Mouse (Mus musculus): ENCODE data around the gene Nkx2-3. TPM values are rescaled to one million over a fixed set of nuclear protein-coding genes. Genes with fewer than 3 reads are reported as not detected.
A peak's percentile ranks its signal among the peaks of the same experiment; 100 is the strongest.

Nkx2-3 gene
- polyA plus RNA-seq, 1 experiment from 2014 or later, result not detected

GRCm38 (mm10) chr19:43606552-43607530 lies 5.3 kb upstream of the Nkx2-3 start:
- ATAC-seq (ENCODE audit: extremely low read depth, insufficient number of reproducible peaks, low FRiP score, low TSS enrichment), result no peak
- no peaks in the 10 kb centered on the region for H3K9me3 ChIP-seq
- H3K4me1 ChIP-seq, result peaks cover 10% of the 10 kb centered on the region
- 1% methylated on average over 40 of the region's 40 CpGs for WGBS
- H3K9ac ChIP-seq, result no peak overlapping the region
- H3K4me2 ChIP-seq, result no peak overlapping the region
- no peaks in the 10 kb centered on the region for H3K36me3 ChIP-seq
- no peak overlapping the region for H3K27ac ChIP-seq (replicated peaks)
- H3K27me3 ChIP-seq (replicated peaks), result peaks cover 99% of the 10 kb centered on the region
- H3K4me3 ChIP-seq, result no peak overlapping the region; the same call in 1 of the 2 replicates

GRCm38 (mm10) chr19:43607842-43608680 lies 4.1 kb upstream of the Nkx2-3 start:
- no peak for ATAC-seq (ENCODE audit: extremely low read depth, insufficient number of reproducible peaks, low FRiP score, low TSS enrichment)
- no peak overlapping the region for H3K4me2 ChIP-seq
- H3K27ac ChIP-seq (replicated peaks), result no peak overlapping the region
- H3K9ac ChIP-seq, result no peak overlapping the region
- no peak overlapping the region for H3K4me3 ChIP-seq
- no peaks in the 10 kb centered on the region for H3K36me3 ChIP-seq
- peaks cover 20% of the 10 kb centered on the region for H3K4me1 ChIP-seq
- 4% methylated on average over 11 of the region's 11 CpGs for WGBS
- H3K9me3 ChIP-seq, result no peaks in the 10 kb centered on the region
- H3K27me3 ChIP-seq (replicated peaks), result peaks cover 99% of the 10 kb centered on the region

- WGBS, result 13% methylated on average over 8 of the region's 8 CpGs
- H3K27ac ChIP-seq (replicated peaks), result no peak overlapping the region
- H3K4me1 ChIP-seq, result peaks cover 20% of the 10 kb centered on the region
- no peak overlapping the region for H3K4me2 ChIP-seq
- peaks cover 99% of the 10 kb centered on the region for H3K27me3 ChIP-seq (replicated peaks)
- H3K9me3 ChIP-seq, result no peaks in the 10 kb centered on the region
- ATAC-seq (ENCODE audit: extremely low read depth, insufficient number of reproducible peaks, low FRiP score, low TSS enrichment), result no peak
- H3K4me3 ChIP-seq, result no peak overlapping the region
- no peaks in the 10 kb centered on the region for H3K36me3 ChIP-seq
- no peak overlapping the region for H3K9ac ChIP-seq
Observed at GRCm38 (mm10) chr19:43608711-43609457, 3.2 kb upstream of the Nkx2-3 start.

GRCm38 (mm10) chr19:43609458-43610330 lies 2.4 kb upstream of the Nkx2-3 start:
- Histone ChIP-seq H3K27ac (replicated peaks) (no peak overlapping the region), H3K4me2 (no peak overlapping the region), H3K4me3 (no peak overlapping the region), H3K9ac (no peak overlapping the region), H3K4me1 (peaks cover 25% of the 10 kb centered on the region), H3K36me3 (no peaks in the 10 kb centered on the region), H3K27me3 (replicated peaks) (peaks cover 99% of the 10 kb centered on the region), H3K9me3 (no peaks in the 10 kb centered on the region)
- 2% methylated on average over 25 of the region's 25 CpGs for WGBS
- ATAC-seq (ENCODE audit: extremely low read depth, insufficient number of reproducible peaks, low FRiP score, low TSS enrichment), result no peak

DNA sequence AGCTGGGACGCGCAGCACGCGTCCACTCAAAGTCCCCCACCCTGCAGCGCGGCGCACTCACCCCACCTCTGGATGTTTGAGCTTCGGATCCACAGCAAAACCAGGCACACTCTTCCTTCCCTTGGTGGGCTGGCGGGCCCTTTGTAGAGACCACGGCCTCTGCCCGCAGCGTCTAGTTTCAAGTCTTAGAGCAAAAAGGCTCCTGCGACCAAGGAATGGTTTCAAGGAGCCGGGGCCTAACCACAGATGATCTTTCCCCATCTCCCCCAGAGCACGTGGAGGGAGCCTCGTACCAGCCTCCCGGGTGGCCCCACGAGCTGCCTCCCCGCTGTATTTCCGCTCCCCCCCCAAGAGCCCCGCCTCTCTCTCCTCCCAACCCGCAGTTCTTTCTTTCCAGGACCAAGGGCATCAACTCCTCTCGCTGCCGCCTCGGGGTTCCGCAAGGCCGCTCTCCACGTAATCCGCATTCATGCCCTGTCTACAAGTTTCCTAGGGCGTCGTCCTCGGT lies 1.7 kb upstream of the Nkx2-3 start:
- WGBS, result under 1% methylated on average over 32 of the region's 32 CpGs
- 0 out of 2 replicates have a peak overlapping the region, but pooled peaks have one; percentile 9 for H3K4me3 ChIP-seq
- no peak overlapping the region for H3K27ac ChIP-seq (replicated peaks)
- ATAC-seq (ENCODE audit: extremely low read depth, insufficient number of reproducible peaks, low FRiP score, low TSS enrichment), result no peak
- no peak overlapping the region; the same call in 1 of the 2 replicates for H3K4me2 ChIP-seq
- H3K9ac ChIP-seq, result no peak overlapping the region
- peaks cover 32% of the 10 kb centered on the region for H3K4me1 ChIP-seq
- H3K27me3 ChIP-seq (replicated peaks), result peaks cover 99% of the 10 kb centered on the region
- H3K36me3 ChIP-seq, result no peaks in the 10 kb centered on the region
- H3K9me3 ChIP-seq, result no peaks in the 10 kb centered on the region

DNA sequence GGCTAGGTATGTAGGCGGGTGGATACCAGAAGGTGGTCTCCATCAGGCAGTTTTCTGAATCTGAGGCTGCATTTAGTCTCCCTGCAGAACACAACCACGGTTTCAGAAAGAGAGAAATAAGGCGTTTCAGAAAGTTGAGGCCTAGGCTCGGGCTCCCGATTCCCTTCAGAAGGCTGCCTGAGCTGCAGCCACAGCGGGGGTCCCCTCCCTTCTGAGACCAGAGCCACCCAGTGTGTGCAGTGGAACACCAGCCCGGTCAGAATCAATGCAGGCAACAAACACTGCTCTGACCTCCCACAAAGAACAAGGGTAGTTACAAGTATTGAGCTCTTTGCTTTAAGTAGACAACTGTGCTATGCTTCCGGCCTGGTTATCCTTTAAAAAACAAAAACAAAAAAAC lies 1.0 kb upstream of the Nkx2-3 start:
- ATAC-seq (ENCODE audit: extremely low read depth, insufficient number of reproducible peaks, low FRiP score, low TSS enrichment), result no peak
- 14% methylated on average over 8 of the region's 8 CpGs for WGBS

DNA sequence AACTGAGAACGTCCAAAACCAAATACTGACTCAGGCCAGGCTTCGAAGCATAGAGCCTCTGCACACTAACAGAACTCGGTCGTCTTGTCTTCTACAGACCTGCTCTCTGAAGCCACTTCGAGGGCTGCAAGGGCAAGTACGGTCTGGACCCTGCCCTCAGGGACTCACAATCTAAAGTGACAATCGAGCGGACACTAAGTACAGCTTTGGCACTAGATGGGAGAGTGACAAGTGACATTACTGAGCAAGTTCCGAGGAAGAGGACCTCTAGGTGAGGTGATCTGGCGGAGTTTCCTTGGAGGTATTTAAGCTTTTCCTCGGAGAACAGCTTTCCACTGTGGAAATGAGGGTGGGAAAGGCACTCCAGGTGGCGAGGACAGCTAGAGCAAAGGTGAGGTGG lies 564 bp upstream of the Nkx2-3 start:
- H3K4me2 ChIP-seq, result no peak overlapping the region; the same call in 1 of the 2 replicates
- WGBS, result 9% methylated on average over 12 of the region's 12 CpGs

More for the DNA sequence above, 1.0 kb upstream of the Nkx2-3 start:
- Histone ChIP-seq H3K27me3 (replicated peaks) (peaks cover 99% of the 10 kb centered on the region), H3K36me3 (no peaks in the 10 kb centered on the region), H3K9me3 (no peaks in the 10 kb centered on the region), H3K9ac (no peak overlapping the region), H3K4me2 (no peak overlapping the region), H3K4me3 (no peak overlapping the region), H3K4me1 (peaks cover 38% of the 10 kb centered on the region), H3K27ac (replicated peaks) (no peak overlapping the region)

GRCm38 (mm10) chr19:43612501-43612971 lies 411 bp downstream of the Nkx2-3 start:
- under 1% methylated on average over 23 of the region's 23 CpGs for WGBS
- Histone ChIP-seq H3K27ac (replicated peaks) (no peak overlapping the region), H3K4me3 (peak overlapping the region; percentile 27), H3K36me3 (no peaks in the 10 kb centered on the region), H3K27me3 (replicated peaks) (peaks cover 99% of the 10 kb centered on the region), H3K9me3 (no peaks in the 10 kb centered on the region), H3K4me2 (peak overlapping the region; percentile 47), H3K4me1 (peaks cover 40% of the 10 kb centered on the region), H3K9ac (no peak overlapping the region)
- no peak for ATAC-seq (ENCODE audit: extremely low read depth, insufficient number of reproducible peaks, low FRiP score, low TSS enrichment)

More for the DNA sequence above, 564 bp upstream of the Nkx2-3 start:
- Histone ChIP-seq H3K27me3 (replicated peaks) (peaks cover 99% of the 10 kb centered on the region), H3K9ac (no peak overlapping the region), H3K4me1 (peaks cover 40% of the 10 kb centered on the region), H3K4me3 (peak overlapping the region; percentile 27; the same call in 1 of the 2 replicates), H3K36me3 (no peaks in the 10 kb centered on the region), H3K9me3 (no peaks in the 10 kb centered on the region), H3K27ac (replicated peaks) (no peak overlapping the region)
- no peak for ATAC-seq (ENCODE audit: extremely low read depth, insufficient number of reproducible peaks, low FRiP score, low TSS enrichment)

DNA sequence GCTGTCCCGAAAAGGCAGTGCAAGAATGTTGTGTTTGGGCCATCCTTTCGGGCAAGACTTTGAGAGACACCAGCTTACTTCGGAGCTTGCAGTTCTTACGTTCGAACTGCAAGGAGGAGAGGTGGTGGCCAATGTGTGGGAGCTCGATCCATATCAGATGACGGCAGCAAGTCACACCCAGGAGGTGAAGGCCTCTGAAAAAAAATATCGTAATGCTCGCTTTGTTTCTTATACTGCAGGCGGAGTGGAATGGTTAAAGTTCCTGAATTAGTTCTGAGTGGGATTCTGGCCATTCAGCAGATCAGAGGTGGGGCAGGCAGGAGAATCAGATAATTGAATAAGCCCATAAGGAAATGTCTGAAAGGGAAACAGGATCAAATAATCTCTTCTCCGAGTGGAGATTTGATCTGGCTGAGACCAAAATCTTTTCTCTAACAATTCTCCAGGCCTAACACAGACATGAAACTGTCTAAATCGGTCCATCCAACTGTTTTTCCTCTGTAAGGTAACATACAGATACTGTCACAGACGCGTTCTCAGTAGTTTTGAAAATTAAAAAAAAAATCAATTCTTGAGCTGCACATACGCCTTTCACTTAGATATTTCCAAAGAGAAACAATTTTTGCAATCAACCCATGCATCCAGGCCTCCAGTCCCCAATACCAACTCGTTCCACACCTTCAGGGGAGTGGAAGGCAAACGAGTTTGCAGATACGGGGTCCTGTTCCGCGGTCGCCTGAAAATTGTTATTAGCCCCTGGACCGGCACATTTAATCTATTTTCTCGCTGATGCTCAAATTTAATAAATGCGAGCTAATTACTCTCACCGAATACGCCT lies 1.4 kb downstream of the Nkx2-3 start:
- H3K27ac ChIP-seq (replicated peaks), result no peak overlapping the region
- no peak overlapping the region for H3K9ac ChIP-seq
- peaks cover 40% of the 10 kb centered on the region for H3K4me1 ChIP-seq
- no peaks in the 10 kb centered on the region for H3K9me3 ChIP-seq
- H3K4me2 ChIP-seq, result no peak overlapping the region
- H3K4me3 ChIP-seq, result peak overlapping the region; percentile 45; the same call in 1 of the 2 replicates
- no peaks in the 10 kb centered on the region for H3K36me3 ChIP-seq
- WGBS, result 3% methylated on average over 26 of the region's 26 CpGs
- ATAC-seq (ENCODE audit: extremely low read depth, insufficient number of reproducible peaks, low FRiP score, low TSS enrichment), result no peak
- H3K27me3 ChIP-seq (replicated peaks), result peaks cover 99% of the 10 kb centered on the region

All from heart, embryonic 13.5 days (tissue).